Comparison of ENCODE assay signal across 15 mouse cellular contexts in genomic region chr19:36801856-36802641, GRCm38 (mm10). TPM values are rescaled to one million over a fixed set of nuclear protein-coding genes. Genes with fewer than 3 reads are reported as not detected.
DNase-seq lines count a peak whose midpoint lies in the region; ATAC-seq and TF ChIP-seq lines count a peak whose summit lies in the region.
"Had no signal": no experiment of that assay in that cellular context is flagged by ENCODE, and none has a peak within 500 bp of the region (broad histone marks: within the 10 kb centered on the region; RNA-seq: fewer than 3 reads in every experiment).

No protein-coding gene starts in this region.

- ATAC-seq in stomach, postnatal 0 days (ENCODE audit: low FRiP score, low TSS enrichment), result no peak

- no peaks in the 10 kb centered on the region for H3K4me1 ChIP-seq in lung, adult 2 months (ENCODE audit: control insufficient read depth, insufficient read depth, low read length)
- H3K4me1 ChIP-seq in stomach, postnatal 0 days (replicated peaks; ENCODE audit: control insufficient read depth, insufficient read depth), result no peaks in the 10 kb centered on the region
- H3K4me1 ChIP-seq: limb, embryonic 15.5 days; neural tube, embryonic 13.5 days had no signal

- no peak for TF ChIP-seq EP300 in stomach, postnatal 0 days (optimal IDR thresholded peaks at IDR 0.05)

- no peak for TF ChIP-seq POLR2A in lung, adult 2 months (IDR thresholded peaks at IDR 0.05; ENCODE audit: borderline replicate concordance, extremely low read depth, low read depth, low read length)

- 72% methylated on average over 9 of the region's 9 CpGs for WGBS in lung, adult 2 months
- 64% methylated on average over 9 of the region's 9 CpGs for whole genome bisulfite sequencing in stomach, postnatal 0 days

- intact Hi-C loops in gastrocnemius, adult 2 months (cut with DNase I), result no loop called here

- no peak for DNase-seq in gastrocnemius, adult 2 months
- DNase-seq in gastrocnemius, postnatal 10 days, result no peak
- no peak for DNase-seq in lung, adult 2 months
- no peak for DNase-seq in lung, postnatal 4 days
- peak; percentile 32 for DNase-seq in thymus, postnatal 4 days
- DNase-seq in thymus, adult 18-20 months, result no peak
- DNase-seq in stomach, postnatal 0 days (ENCODE audit: low spot score), result no peak
- DNase-seq in right cerebral cortex, postnatal 4 days, result no peak
- DNase-seq: adrenal gland, postnatal 10 days; heart, adult 18-20 months; heart, postnatal 36 days; kidney, postnatal 4 days; right cerebral cortex, adult 18-20 months had no signal

- no peaks in the 10 kb centered on the region for H3K9me3 ChIP-seq in stomach, postnatal 0 days (ENCODE audit: control insufficient read depth, low read length)
- H3K9me3 ChIP-seq: limb, embryonic 15.5 days; neural tube, embryonic 13.5 days had no signal

- H3K27ac ChIP-seq in gastrocnemius, adult 2 months, result no peak overlapping the region
- no peak overlapping the region for H3K27ac ChIP-seq in stomach, postnatal 0 days (replicated peaks)
- H3K27ac ChIP-seq: limb, embryonic 15.5 days; neural tube, embryonic 13.5 days had no signal

- H3K27me3 ChIP-seq in stomach, postnatal 0 days (ENCODE audit: control insufficient read depth, insufficient read depth, low read length), result no peaks in the 10 kb centered on the region
- H3K27me3 ChIP-seq: limb, embryonic 15.5 days; neural tube, embryonic 13.5 days had no signal

- H3K9ac ChIP-seq in stomach, postnatal 0 days (ENCODE audit: low read length), result no peak overlapping the region
- H3K9ac ChIP-seq: limb, embryonic 15.5 days; neural tube, embryonic 13.5 days had no signal

- peak; percentile 36 for TF ChIP-seq CTCF in gastrocnemius, adult 2 months (IDR thresholded peaks at IDR 0.05)
- TF ChIP-seq CTCF in lung, adult 2 months (IDR thresholded peaks at IDR 0.05; ENCODE audit: insufficient read depth, low read length), result peak; percentile 38
- peak; percentile 55 for TF ChIP-seq CTCF in stomach, postnatal 0 days (IDR thresholded peaks at IDR 0.05; ENCODE audit: low read depth)

- no peaks in the 10 kb centered on the region for H3K36me3 ChIP-seq in stomach, postnatal 0 days (ENCODE audit: control insufficient read depth, insufficient read depth, low read length)
- H3K36me3 ChIP-seq: limb, embryonic 15.5 days; neural tube, embryonic 13.5 days had no signal

- H3K4me2 ChIP-seq in stomach, postnatal 0 days (replicated peaks; ENCODE audit: low read depth), result no peak overlapping the region
- H3K4me2 ChIP-seq: limb, embryonic 15.5 days; neural tube, embryonic 13.5 days had no signal

- H3K4me3 ChIP-seq in gastrocnemius, adult 2 months, result no peak overlapping the region
- no peak overlapping the region for H3K4me3 ChIP-seq in lung, adult 2 months (replicated peaks; ENCODE audit: extremely low read depth, low read depth, low read length)
- H3K4me3 ChIP-seq in stomach, postnatal 0 days (ENCODE audit: low read depth, low read length), result no peak overlapping the region
- H3K4me3 ChIP-seq: limb, embryonic 15.5 days; neural tube, embryonic 13.5 days had no signal

RNA-seq across cellular contexts. Expression of gene Tnks2, which starts 32.0 kb away (rescaled TPM):
- 100 to 1,000 TPM; 106 to 127 TPM for total RNA-seq in gastrocnemius, adult 2 months (2021)
- total RNA-seq in gastrocnemius, postnatal 10 days (2021), result 100 to 1,000 TPM; 130 to 156 TPM
- polyA plus RNA-seq in lung, adult 2 months (2012; rRNA removed), result 23.6 and 28.9 TPM in 2 replicates
- 13.9 and 15.8 TPM in 2 replicates for polyA plus RNA-seq in stomach, postnatal 0 days (2015; fragmentation: Nextera tagmentation; extraction: Ambion mirVana)
